Mouse (Mus musculus): ENCODE data around the gene Ugt2b38.
"Not testable (repeated sequence)": the region's sequence is repeated elsewhere in the genome, so short reads cannot be mapped to it uniquely, and the experiment has no call there.

GRCm38 (mm10) chr5:87372788-87373501, 51.1 kb downstream of the Ugt2b38 start:
- TF ChIP-seq POLR2A, CTCF (IDR thresholded peaks at IDR 0.05; ENCODE audit: insufficient read depth, low read depth, low read length): not testable (repeated sequence)

Measured in olfactory bulb, adult 2 months (tissue).